Mouse (Mus musculus) embryo, embryonic 10 days (tissue): ENCODE data around the gene Dok5.

Experiments used
- DNase-seq: peaks from one replicate; pipeline ENCODE4 v3.0.0-alpha.2; 2015; ENCODE audit warnings: low spot score

Gene Dok5

DNA sequence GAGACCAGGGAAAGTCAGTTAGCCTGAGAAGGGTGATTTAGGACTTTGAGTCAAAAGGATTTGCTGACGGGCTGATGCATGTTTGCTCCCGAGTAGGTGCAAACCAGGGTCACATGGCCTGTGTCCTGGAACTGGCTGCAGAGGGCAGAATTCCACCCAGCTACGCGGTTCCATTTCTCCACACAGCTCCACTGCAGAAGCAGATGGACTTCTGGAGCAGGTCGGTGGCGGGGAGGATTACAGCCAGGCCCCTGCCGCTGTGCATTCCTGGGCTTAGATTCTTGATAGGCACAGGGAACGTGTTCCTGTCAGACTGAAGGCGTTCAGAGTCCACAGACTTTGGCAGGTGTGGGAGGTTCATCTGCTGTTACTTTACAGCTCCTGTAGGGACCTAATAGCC, 131.2 kb downstream of the Dok5 start:
- no peak for DNase-seq

- DNase-seq, result no peak
These were observed 131.6 kb downstream of the Dok5 start for GRCm38 (mm10) chr2:170863201-170863600.

- DNase-seq, result no peak
These were observed 132.4 kb downstream of the Dok5 start for GRCm38 (mm10) chr2:170864043-170864442.

GRCm38 (mm10) chr2:170864820-170865219, 133.2 kb downstream of the Dok5 start:
- DNase-seq, result no peak

GRCm38 (mm10) chr2:170870566-170870965, 139.0 kb downstream of the Dok5 start:
- DNase-seq, result no peak

GRCm38 (mm10) chr2:170871469-170871868, 139.9 kb downstream of the Dok5 start:
- no peak for DNase-seq

DNA sequence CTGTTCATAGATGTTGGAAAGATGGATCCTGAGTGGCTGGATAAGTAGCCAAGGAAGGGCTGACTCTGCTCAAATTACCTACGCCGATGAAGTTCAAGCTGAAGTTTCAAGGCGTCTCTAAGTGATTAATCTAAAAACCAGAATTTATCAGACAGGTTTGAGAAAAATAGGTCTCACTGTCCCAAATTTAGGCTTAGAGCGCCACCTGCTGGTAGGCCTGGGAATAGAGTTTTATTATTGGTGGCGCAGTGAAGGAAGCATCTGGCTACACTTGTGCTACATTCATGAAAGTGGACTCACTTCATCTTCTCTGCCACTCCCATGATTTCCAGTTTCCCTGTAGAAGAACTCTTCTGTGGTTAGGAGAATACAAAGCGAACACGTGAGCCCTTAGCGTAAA, 141.8 kb downstream of the Dok5 start:
- DNase-seq, result peak; percentile 81

DNA sequence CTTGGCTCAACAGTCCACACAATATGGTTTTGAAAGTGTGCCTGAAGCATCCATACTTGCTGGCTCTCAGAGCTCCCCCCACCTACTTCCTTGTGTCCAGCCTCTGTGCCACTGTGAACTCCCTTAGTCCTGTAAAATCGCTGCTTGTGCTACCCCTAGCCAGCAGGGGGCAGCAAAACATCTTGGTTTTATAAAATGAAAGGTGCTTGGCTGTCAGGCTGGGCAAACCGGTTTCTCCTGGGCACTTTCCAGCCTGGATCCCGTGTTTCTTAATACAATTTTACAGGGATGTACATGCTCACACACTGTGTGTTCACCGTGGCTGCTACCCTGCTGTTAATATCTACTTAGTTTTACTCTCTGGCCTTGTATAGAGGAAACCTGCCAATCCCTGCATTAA, 145.9 kb downstream of the Dok5 start:
- peak; percentile 94 for DNase-seq

DNA sequence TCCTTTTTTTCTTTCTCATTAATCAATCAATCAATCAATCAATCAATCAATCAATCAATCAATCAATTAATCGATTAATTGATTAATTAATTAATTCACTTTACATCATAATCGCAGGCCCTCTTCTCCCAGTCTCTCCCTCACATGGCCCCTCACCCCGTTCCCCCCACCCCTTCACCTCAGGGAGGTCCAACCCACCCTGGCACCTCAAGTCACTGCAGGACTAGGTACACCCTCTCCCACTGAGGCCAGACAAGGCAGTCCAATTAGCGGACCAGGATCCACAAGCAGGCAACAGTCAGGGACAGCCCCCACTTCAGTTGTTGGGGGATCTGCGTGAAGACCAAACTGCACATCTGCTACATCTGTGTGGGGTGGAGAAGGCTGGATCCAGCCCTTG, 146.3 kb downstream of the Dok5 start:
- DNase-seq, result no peak

DNA sequence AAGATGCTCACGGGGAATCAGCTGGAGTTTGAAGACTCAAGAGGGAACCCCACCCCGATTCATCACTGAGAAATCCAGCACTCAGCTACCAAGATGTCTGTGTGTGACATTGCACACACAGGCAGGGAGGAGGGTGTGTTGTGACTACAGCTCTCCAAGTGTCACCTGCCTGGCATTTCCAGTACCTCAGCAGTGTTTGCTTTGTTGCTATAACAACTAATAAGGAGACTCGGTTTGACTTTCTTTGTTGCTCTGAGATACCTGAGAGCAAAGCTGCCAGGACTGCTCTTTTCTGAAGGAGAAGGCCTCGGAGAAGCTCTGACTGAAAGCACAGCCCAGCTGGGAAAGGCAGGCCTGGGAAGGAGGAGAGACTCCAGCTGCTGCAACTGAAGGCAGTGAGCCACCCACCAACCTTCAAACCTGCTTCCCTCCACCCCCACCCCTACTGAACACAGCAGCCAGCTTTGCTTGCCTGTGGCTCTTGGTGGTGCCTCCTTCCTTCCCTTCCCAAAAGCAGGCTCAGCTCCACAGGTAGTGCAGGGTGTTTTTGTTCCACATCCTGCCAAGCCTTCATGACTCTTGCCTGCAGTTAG, 152.7 kb downstream of the Dok5 start:
- DNase-seq, result no peak

GRCm38 (mm10) chr2:170887984-170888383, 156.4 kb downstream of the Dok5 start:
- DNase-seq, result no peak

DNA sequence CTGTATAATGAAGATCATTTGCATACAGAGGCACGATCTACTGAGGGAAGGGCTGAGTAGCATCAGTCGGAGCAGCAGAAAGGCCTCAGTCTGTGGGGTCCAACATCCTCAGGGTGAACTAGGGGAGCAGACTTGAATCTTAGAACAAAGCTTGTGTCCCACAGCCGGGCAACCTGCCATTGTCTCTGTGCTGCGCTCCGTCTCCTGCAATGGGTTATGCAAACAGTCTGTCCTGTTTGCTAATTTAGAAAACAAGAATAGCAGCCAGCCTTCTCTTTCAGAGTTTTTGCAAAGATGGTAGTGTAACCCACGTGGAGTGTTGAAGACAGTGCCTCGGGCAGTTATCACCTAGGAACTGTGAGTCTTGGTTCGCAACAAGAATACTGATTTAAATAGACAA, 163.5 kb downstream of the Dok5 start:
- DNase-seq, result no peak

DNA sequence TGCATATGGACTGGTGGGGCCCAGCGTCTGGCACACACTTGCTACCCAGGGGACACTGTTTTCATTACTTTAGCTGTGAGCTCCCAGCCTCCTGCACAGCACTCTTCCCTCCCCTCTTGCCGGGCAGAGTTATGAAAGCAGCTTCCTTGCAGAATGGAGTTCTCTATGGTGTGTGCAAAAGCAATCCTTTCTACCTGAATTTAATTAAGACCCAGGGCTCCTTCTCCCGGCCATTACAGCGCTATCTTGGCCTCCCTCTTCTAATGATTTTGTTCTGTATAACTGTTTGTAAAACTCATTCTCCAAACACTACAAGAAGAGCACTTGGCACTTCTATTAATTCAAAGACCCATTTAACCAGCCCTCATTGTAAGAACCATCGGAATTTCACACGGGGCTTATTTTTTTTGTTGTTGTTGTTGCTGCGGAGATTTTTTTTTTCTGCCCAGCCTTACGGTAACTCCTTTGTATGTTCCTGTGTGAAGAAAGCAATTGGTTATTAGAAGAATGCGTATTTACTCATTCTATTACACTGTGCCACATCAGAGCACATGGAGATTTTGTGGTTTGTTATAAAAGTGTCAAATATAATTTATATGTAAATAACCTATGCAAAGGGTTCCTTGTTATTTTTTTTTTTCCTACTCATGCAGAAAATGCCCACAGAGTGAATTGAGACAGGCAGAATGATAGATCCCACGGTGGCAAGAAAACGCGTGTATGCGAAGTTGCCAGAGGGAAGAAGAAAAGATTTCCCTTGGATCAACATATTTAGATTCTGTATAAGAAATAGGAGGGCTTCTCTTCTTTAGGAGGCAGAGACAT, 170.8 kb downstream of the Dok5 start:
- DNase-seq, result no peak

DNA sequence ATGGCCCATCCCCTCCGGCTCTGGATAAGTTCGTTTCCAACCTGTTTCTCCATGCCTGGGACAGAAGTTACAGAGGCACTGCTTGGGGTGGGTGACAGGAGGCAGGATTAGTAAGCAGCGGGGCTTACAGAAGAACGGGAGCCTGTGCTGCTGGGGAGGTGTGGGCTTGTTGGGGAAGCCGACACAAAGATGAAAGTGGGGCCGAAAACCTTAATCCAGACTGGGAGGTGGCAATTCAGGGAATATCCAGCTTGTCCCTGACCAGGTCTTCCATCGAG, 171.4 kb downstream of the Dok5 start:
- no peak for DNase-seq

DNA sequence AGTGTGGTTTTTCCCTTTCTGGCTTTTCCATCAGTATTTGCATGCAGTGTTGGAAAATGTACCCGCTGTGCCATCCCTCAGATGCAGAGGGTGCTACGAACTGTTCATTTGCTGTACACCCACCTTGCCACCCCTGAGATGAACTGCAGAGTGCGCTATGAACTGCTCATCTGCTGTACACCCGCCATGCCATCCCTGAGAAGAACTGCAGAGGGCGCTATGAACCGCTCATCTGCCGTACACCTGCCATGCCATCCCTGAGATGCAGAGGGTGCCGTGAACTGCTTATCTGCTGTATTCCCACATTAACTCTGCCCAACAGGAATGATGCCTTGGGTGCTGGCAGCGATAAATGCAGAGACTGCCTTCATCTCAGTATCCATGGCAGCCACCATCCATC, 171.8 kb downstream of the Dok5 start:
- DNase-seq, result no peak

- DNase-seq, result peak; percentile 79
These were observed 181.1 kb downstream of the Dok5 start for GRCm38 (mm10) chr2:170912589-170913223.

- DNase-seq, result no peak
These were observed 182.3 kb downstream of the Dok5 start for GRCm38 (mm10) chr2:170913863-170914262.

GRCm38 (mm10) chr2:170915646-170916045, 184.0 kb downstream of the Dok5 start:
- no peak for DNase-seq

DNA sequence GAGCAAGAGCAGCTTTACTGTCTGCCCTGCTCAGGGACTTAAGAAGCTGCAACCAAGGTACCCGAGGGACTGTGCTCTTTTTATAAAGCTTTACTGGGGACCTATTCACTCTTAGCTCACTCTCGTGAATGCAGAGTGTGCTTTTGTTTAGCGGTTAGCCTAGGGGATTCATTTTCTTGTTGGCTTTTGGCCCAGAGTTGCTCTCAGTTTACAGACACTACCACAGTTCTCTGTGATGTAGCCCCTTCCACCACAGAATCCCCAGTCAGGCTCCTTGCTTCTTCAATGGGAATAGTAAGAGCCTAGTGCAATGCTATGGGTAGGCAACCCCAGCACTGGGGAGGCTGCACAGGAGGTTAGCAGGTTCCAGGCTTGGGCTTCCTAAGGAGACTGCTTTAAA, 190.7 kb downstream of the Dok5 start:
- no peak for DNase-seq

DNA sequence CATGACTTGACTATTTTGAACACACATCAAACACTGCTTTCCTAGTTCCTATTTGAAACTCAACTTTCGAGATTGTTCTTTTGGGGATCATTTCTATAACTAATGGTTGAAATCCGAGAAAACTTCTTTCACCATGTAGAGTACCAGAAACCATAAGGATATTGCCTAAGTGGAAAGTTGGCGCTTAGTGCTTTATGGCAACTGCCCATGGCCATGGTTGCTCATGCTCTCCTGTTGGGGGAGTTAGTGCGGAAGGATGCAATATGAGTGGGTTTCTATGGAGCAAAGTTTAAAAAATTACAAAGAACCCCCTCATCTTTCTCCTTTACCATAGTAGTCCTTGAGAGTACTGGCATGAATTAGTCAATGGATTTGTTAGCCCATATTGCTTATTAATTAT, 192.5 kb downstream of the Dok5 start:
- DNase-seq, result no peak

- DNase-seq, result no peak
These were observed 194.6 kb downstream of the Dok5 start for GRCm38 (mm10) chr2:170926237-170926636.
